Mouse (Mus musculus) monocyte, adult 59 days (primary cell): ENCODE data around the gene Klre1. TPM values are rescaled to one million over a fixed set of nuclear protein-coding genes. Genes with fewer than 3 reads are reported as not detected.

Experiments used
- total RNA-seq, 2 experiments: library from RNA; stranded (reverse); gene quantifications; one replicate each; pipeline ENCODE4 v1.2.4; 2023

Gene Klre1
- total RNA-seq = not detected

DNA sequence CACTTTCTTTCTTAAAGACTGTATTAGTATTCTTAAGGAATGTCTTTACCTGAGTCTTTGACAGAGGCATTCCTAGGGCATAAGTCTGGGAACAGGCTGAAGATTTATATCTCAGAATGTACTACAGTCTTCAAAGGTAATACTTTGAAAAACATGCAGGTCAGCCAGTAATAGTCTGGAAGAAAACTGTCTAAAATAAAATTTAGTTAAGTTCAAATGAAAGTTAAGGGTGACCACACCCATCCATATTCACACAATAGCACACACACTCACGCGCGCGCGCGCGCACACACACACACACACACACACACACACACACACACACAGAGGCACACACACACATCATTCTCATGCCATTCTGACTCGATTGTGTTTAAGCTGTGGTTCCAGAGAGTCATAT, at the start of gene Klre1:
Klre1 (plus strand) TSS at position 301 of the 400 bp plus-strand sequence.

DNA sequence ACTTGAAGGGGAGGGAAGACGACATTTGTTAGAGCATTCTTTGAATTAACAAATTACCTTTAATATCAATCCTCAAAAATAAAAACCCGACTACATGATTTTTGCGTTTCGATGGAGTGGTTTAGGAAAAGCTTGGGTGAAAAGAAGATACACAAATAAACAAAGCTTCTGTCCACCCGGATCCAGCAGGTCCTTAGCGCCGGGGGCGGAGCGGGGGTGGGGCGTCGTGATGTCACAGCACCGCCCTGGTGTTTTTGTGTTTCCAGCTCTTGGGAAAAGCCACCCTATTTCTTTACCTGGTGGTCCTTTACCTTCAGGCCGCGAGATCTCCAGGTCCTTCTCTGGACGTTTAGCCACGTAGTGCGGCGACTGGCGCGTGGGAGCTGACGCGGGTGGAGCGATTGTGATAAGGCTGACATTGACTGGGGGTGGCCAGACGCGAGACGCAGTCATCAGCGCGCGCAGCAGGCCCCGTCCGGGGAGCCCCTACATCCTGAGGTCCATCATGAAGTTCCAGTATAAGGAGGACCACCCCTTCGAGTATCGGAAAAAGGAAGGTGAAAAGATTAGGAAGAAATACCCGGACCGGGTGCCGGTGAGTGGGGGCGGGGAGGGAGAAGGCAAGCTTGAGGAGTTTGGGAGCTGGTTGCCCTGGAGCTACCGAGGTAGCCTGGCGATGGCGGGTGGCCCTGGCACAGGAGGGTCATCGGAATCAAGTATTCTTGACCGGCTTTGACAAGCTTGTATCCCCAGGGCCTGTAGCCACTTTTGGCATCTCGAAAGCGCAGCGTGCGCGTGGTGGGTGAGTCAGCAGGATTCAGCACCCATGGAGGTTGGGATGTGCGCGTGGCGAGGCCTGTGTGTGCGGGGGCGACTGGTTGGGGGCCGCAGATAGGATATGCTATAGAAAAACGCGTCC, 44.5 kb upstream of the Klre1 start, which contains the start of gene Gabarapl1:
Gabarapl1 (plus strand) TSS at position 219 of the 919 bp plus-strand sequence.

GRCm38 (mm10) chr6:129591508-129591907, 13.8 kb downstream of the Klre1 start, which contains the start of gene Klrd1:
Klrd1 (plus strand) TSS chr6:129591782.

GRCm38 (mm10) chr6:129623735-129624134, 46.0 kb downstream of the Klre1 start, which contains the start of gene Klrk1:
Klrk1 (minus strand) TSS chr6:129623864.

Other genes starting within 250 kb of the Klre1 start
- gene 4922502D21Rik, start 246.1 kb upstream of the Klre1 start, total RNA-seq = not detected
- gene Clec12a, start 235.2 kb upstream of the Klre1 start, total RNA-seq = 100 to 1,000 TPM; 146 to 158 TPM
- gene Clec12b, start 192.0 kb upstream of the Klre1 start, total RNA-seq = not detected
- 10 to 100 TPM; 11.0 to 19.1 TPM for gene Clec1b, start 180.6 kb upstream of the Klre1 start, total RNA-seq
- 10 to 100 TPM in 1 of 2 experiments, 1 to 10 TPM in 1; 7.8 to 20.6 TPM for gene Clec9a, start 169.0 kb upstream of the Klre1 start, total RNA-seq
- 1 to 10 TPM in 1 of 2 experiments, under 1 TPM in 1; 0.58 to 1.5 TPM for gene Clec1a, start 125.9 kb upstream of the Klre1 start, total RNA-seq
- gene Olr1, start 70.7 kb upstream of the Klre1 start, total RNA-seq = 1 to 10 TPM; 1.7 to 3.1 TPM
- gene Tmem52b, start 65.3 kb upstream of the Klre1 start, total RNA-seq = 1 to 10 TPM in 1 of 2 experiments, not detected in 1; 1.4 TPM
- gene Gabarapl1, start 44.7 kb upstream of the Klre1 start, total RNA-seq = 10 to 100 TPM; 63.8 to 74.3 TPM
- 10 to 100 TPM in 1 of 2 experiments, 1 to 10 TPM in 1; 9.9 to 12.7 TPM for gene Klrd1, start 13.9 kb downstream of the Klre1 start, total RNA-seq
- 10 to 100 TPM; 16.5 to 20.0 TPM for gene Klrk1, start 46.0 kb downstream of the Klre1 start, total RNA-seq
- not detected for gene Klrc3, start 65.4 kb downstream of the Klre1 start, total RNA-seq
- under 1 TPM in 1 of 2 experiments, not detected in 1; 0.30 TPM for gene Klrc2, start 82.8 kb downstream of the Klre1 start, total RNA-seq
- gene Klrc1, start 101.1 kb downstream of the Klre1 start, total RNA-seq = 1 to 10 TPM; 1.5 to 2.3 TPM
- gene Klri1, start 139.2 kb downstream of the Klre1 start, total RNA-seq = 1 to 10 TPM; 1.6 to 2.6 TPM
- gene Klri2, start 162.6 kb downstream of the Klre1 start, total RNA-seq = under 1 TPM; 0.68 to 0.76 TPM
- gene Gm156, start 206.4 kb downstream of the Klre1 start, total RNA-seq = not detected